Mouse (Mus musculus): ENCODE results near the gene Nudt4. TPM values are rescaled to one million over a fixed set of nuclear protein-coding genes. Genes with fewer than 3 reads are reported as not detected.
"Not testable (repeated sequence)": the region's sequence is repeated elsewhere in the genome, so short reads cannot be mapped to it uniquely, and the experiment has no call there.

The Nudt4 gene
- total and polyA plus RNA-seq, 2 experiments from 2014 or later, result 55.5 to 64.7 TPM

DNA sequence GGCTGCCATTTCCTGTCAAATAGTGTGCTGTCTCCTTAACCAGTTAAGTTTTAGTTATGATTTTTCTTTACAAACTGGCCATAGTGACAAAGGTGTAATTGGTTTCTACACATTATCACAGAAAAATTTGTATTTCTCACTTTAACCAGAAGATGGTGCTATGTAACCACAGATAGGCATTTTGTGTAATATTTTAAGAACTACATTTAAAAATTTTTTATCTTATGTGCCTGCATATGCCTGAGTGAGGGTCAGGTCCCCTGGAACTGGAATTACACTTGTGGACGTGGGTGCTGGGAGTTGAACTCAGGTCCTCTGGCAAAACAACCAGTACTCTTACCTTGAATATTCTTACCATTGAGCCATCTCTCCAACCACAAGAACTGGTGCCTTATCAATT is 13.4 kb downstream of the Nudt4 start:
- Histone ChIP-seq H3K27ac (no peak overlapping the region), H3K9ac (replicated peaks; ENCODE audit: low read length) (no peak overlapping the region), H3K27me3 (ENCODE audit: insufficient read depth, low read length) (no peaks in the 10 kb centered on the region), H3K4me1 (ENCODE audit: insufficient read depth, low read length) (0 out of 2 replicates have a peak, but pooled peaks cover 3% of the 10 kb centered on the region), H3K4me2 (ENCODE audit: low read depth, low read length) (no peak overlapping the region), H3K9me3 (ENCODE audit: low read length) (no peaks in the 10 kb centered on the region), H3K4me3 (ENCODE audit: low read length) (no peak overlapping the region), H3K36me3 (ENCODE audit: insufficient read depth, low read length) (peaks cover 16% of the 10 kb centered on the region; the same call in 1 of the 2 replicates)
- TF ChIP-seq CTCF (IDR thresholded peaks at IDR 0.05; ENCODE audit: low read depth), result peak; percentile 66
- 66% methylated on average over 1 of the region's 1 CpGs for WGBS
- ATAC-seq (no peak), DNase-seq (ENCODE audit: low spot score) (peak; percentile 62)

DNA sequence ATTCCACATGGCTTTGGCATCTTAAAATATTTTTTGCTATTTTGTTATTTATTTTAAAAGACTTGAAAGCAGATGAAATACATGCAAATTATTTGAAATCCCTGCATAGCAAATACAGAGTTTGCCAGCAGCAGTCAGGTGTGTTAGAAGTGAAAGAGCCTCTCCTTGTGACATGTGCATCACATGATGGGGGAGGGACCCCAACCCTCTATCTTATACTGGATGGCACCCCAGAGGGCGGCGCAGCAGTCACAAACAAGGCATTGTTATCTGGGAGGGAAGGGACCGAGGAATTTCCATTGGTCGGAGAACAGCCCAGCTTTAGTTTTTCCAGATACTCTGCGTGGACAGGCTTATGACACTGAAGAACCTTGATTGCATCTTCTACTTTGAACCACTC is 14.9 kb downstream of the Nudt4 start:
- H3K27me3 ChIP-seq (ENCODE audit: insufficient read depth, low read length); H3K27ac ChIP-seq; H3K4me2 ChIP-seq (ENCODE audit: low read depth, low read length); H3K9me3 ChIP-seq (ENCODE audit: low read length); DNase-seq (ENCODE audit: low spot score); H3K4me3 ChIP-seq (ENCODE audit: low read length); ATAC-seq; H3K9ac ChIP-seq (replicated peaks; ENCODE audit: low read length); H3K4me1 ChIP-seq (ENCODE audit: insufficient read depth, low read length): not testable (repeated sequence)
- WGBS, result 58% methylated on average over 5 of the region's 5 CpGs
- peaks cover 24% of the 10 kb centered on the region; the same call in 1 of the 2 replicates for H3K36me3 ChIP-seq (ENCODE audit: insufficient read depth, low read length)

- WGBS, result 82% methylated on average over 11 of the region's 11 CpGs
- no peaks in the 10 kb centered on the region for H3K9me3 ChIP-seq (ENCODE audit: low read length)
- no peak overlapping the region for H3K9ac ChIP-seq (replicated peaks; ENCODE audit: low read length)
- H3K4me3 ChIP-seq (ENCODE audit: low read length), result no peak overlapping the region
- H3K27me3 ChIP-seq (ENCODE audit: insufficient read depth, low read length), result no peaks in the 10 kb centered on the region
- DNase-seq (ENCODE audit: low spot score) (no peak), ATAC-seq (no peak)
- H3K4me1 ChIP-seq (ENCODE audit: insufficient read depth, low read length), result 0 out of 2 replicates have a peak, but pooled peaks cover 3% of the 10 kb centered on the region
- peaks cover 29% of the 10 kb centered on the region; the same call in 1 of the 2 replicates for H3K36me3 ChIP-seq (ENCODE audit: insufficient read depth, low read length)
- TF ChIP-seq CTCF (IDR thresholded peaks at IDR 0.05; ENCODE audit: low read depth), result no peak
- no peak overlapping the region for H3K27ac ChIP-seq
- H3K4me2 ChIP-seq (ENCODE audit: low read depth, low read length), result no peak overlapping the region
Measured at GRCm38 (mm10) chr10:95548154-95548826, 15.7 kb downstream of the Nudt4 start.

- ATAC-seq (no peak), DNase-seq (ENCODE audit: low spot score) (no peak)
- Histone ChIP-seq H3K4me1 (ENCODE audit: insufficient read depth, low read length) (no peaks in the 10 kb centered on the region), H3K27me3 (ENCODE audit: insufficient read depth, low read length) (no peaks in the 10 kb centered on the region), H3K27ac (no peak overlapping the region), H3K4me3 (ENCODE audit: low read length) (no peak overlapping the region), H3K4me2 (ENCODE audit: low read depth, low read length) (no peak overlapping the region), H3K9ac (replicated peaks; ENCODE audit: low read length) (no peak overlapping the region), H3K9me3 (ENCODE audit: low read length) (no peaks in the 10 kb centered on the region), H3K36me3 (ENCODE audit: insufficient read depth, low read length) (peaks cover 33% of the 10 kb centered on the region; the same call in 1 of the 2 replicates)
- WGBS, result 96% methylated on average over 2 of the region's 2 CpGs
- no peak for TF ChIP-seq CTCF (IDR thresholded peaks at IDR 0.05; ENCODE audit: low read depth)
Measured at GRCm38 (mm10) chr10:95546178-95546577, 17.8 kb downstream of the Nudt4 start.

GRCm38 (mm10) chr10:95545051-95545450 is 18.9 kb downstream of the Nudt4 start:
- no peak overlapping the region for H3K9ac ChIP-seq (replicated peaks; ENCODE audit: low read length)
- H3K36me3 ChIP-seq (ENCODE audit: insufficient read depth, low read length), result peaks cover 33% of the 10 kb centered on the region; the same call in 1 of the 2 replicates
- DNase-seq (ENCODE audit: low spot score), result no peak
- no peak overlapping the region for H3K4me2 ChIP-seq (ENCODE audit: low read depth, low read length)
- TF ChIP-seq CTCF (IDR thresholded peaks at IDR 0.05; ENCODE audit: low read depth), result no peak
- WGBS, result 51% methylated on average over 4 of the region's 4 CpGs
- no peak for ATAC-seq
- H3K4me3 ChIP-seq (ENCODE audit: low read length), result no peak overlapping the region
- H3K9me3 ChIP-seq (ENCODE audit: low read length), result no peaks in the 10 kb centered on the region
- no peaks in the 10 kb centered on the region for H3K4me1 ChIP-seq (ENCODE audit: insufficient read depth, low read length)
- H3K27ac ChIP-seq, result no peak overlapping the region
- no peaks in the 10 kb centered on the region for H3K27me3 ChIP-seq (ENCODE audit: insufficient read depth, low read length)

GRCm38 (mm10) chr10:95544651-95545050 is 19.3 kb downstream of the Nudt4 start:
- ATAC-seq, result no peak

DNA sequence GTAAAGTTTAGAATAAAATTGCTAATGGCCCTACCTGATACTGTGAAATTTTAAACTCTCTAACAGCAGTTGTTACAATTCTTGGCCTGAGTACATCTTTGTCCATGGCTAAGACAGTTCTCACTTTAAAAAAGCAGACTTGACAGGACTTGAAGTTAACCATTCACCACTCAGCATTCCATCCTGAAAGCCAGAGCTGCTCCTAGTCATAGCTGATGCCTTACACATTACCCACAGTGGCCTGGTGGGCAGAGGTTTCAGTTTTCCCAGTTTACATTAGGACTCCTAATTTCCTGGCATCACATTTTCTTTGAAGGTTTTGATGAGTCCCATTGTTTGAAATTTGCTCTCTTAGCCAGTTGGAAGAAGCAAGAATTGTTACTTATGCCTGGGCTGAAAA is 19.9 kb downstream of the Nudt4 start:
- H3K9ac ChIP-seq (replicated peaks; ENCODE audit: low read length), result no peak overlapping the region
- no peak for TF ChIP-seq CTCF (IDR thresholded peaks at IDR 0.05; ENCODE audit: low read depth)
- no peak overlapping the region for H3K4me3 ChIP-seq (ENCODE audit: low read length)
- peaks cover 33% of the 10 kb centered on the region; the same call in 1 of the 2 replicates for H3K36me3 ChIP-seq (ENCODE audit: insufficient read depth, low read length)
- DNase-seq (ENCODE audit: low spot score) (no peak), ATAC-seq (no peak)
- no peaks in the 10 kb centered on the region for H3K27me3 ChIP-seq (ENCODE audit: insufficient read depth, low read length)
- no peaks in the 10 kb centered on the region for H3K9me3 ChIP-seq (ENCODE audit: low read length)
- H3K4me1 ChIP-seq (ENCODE audit: insufficient read depth, low read length), result no peaks in the 10 kb centered on the region
- no peak overlapping the region for H3K27ac ChIP-seq
- no peak overlapping the region for H3K4me2 ChIP-seq (ENCODE audit: low read depth, low read length)

More at GRCm38 (mm10) chr10:95544651-95545050, 19.3 kb downstream of the Nudt4 start:
- Histone ChIP-seq H3K4me2 (ENCODE audit: low read depth, low read length) (no peak overlapping the region), H3K27me3 (ENCODE audit: insufficient read depth, low read length) (no peaks in the 10 kb centered on the region), H3K9ac (replicated peaks; ENCODE audit: low read length) (no peak overlapping the region), H3K27ac (no peak overlapping the region), H3K36me3 (ENCODE audit: insufficient read depth, low read length) (peaks cover 33% of the 10 kb centered on the region; the same call in 1 of the 2 replicates), H3K9me3 (ENCODE audit: low read length) (no peaks in the 10 kb centered on the region), H3K4me3 (ENCODE audit: low read length) (no peak overlapping the region), H3K4me1 (ENCODE audit: insufficient read depth, low read length) (no peaks in the 10 kb centered on the region)
- TF ChIP-seq CTCF (IDR thresholded peaks at IDR 0.05; ENCODE audit: low read depth), result no peak
- no peak for DNase-seq (ENCODE audit: low spot score)
- 70% methylated on average over 2 of the region's 2 CpGs for WGBS
